Mouse (Mus musculus) C3H10T1/2 (cell line): ENCODE measurements around the gene Rab27a. TPM values are rescaled to one million over a fixed set of nuclear protein-coding genes. Genes with fewer than 3 reads are reported as not detected.

ENCODE experiments used
- polyA plus RNA-seq, 2 experiments: library from polyadenylated mRNA; unstranded; fragments of >200 nt; fragmentation: generic; extraction: Trizol; gene quantifications; one replicate each; pipeline ENCODE4 v1.2.1; 2012; ENCODE audit warnings: missing spikeins in 2 of 2

Rab27a gene
- polyA plus RNA-seq, result under 1 TPM in 1 of 2 experiments, not detected in 1; 0.02 TPM

GRCm38 (mm10) chr9:73044146-73045079 lies at the start of gene Rab27a:
Gene Rab27a (plus strand): TSS chr9:73044854.

GRCm38 (mm10) chr9:73040080-73040479 lies 4.6 kb upstream of the Rab27a start, which contains the start of gene Pigb:
Gene Pigb (minus strand): TSS chr9:73040378.

GRCm38 (mm10) chr9:73101536-73101935 lies 56.9 kb downstream of the Rab27a start, which contains the start of gene Khdc3:
Gene Khdc3 (plus strand): TSS chr9:73101836.

GRCm38 (mm10) chr9:73102181-73102580 lies 57.5 kb downstream of the Rab27a start, which contains the start of gene Gm20509:
Gene Gm20509 (plus strand): TSS chr9:73102470.

GRCm38 (mm10) chr9:73112919-73113906 lies 68.6 kb downstream of the Rab27a start, which contains the start of gene Rsl24d1:
Gene Rsl24d1 (plus strand): TSS chr9:73113426.

Other genes starting within 250 kb of the Rab27a start
- gene Prtg, start 238.0 kb upstream of the Rab27a start, polyA plus RNA-seq, result under 1 TPM; 0.07 to 0.44 TPM
- 1 to 10 TPM in 1 of 2 experiments, under 1 TPM in 1; 0.26 to 3.9 TPM for gene Pygo1, start 119.2 kb upstream of the Rab27a start, polyA plus RNA-seq
- under 1 TPM in 1 of 2 experiments, not detected in 1; 0.44 TPM for gene Dyx1c1, start 86.1 kb upstream of the Rab27a start, polyA plus RNA-seq
- gene Gm44503, start 86.0 kb upstream of the Rab27a start, polyA plus RNA-seq, result under 1 TPM in 1 of 2 experiments, not detected in 1; 0.02 TPM
- 10 to 100 TPM in 1 of 2 experiments, under 1 TPM in 1; 0.98 to 11.3 TPM for gene Ccpg1os, start 59.5 kb upstream of the Rab27a start, polyA plus RNA-seq
- gene Ccpg1, start 59.4 kb upstream of the Rab27a start, polyA plus RNA-seq, result 10 to 100 TPM in 1 of 2 experiments, under 1 TPM in 1; 0.97 to 10.6 TPM
- 1 to 10 TPM; 1.7 to 7.0 TPM for gene Pigb, start 4.5 kb upstream of the Rab27a start, polyA plus RNA-seq
- gene Khdc3, start 57.0 kb downstream of the Rab27a start, polyA plus RNA-seq, result not detected
- not detected for gene Gm20509, start 57.6 kb downstream of the Rab27a start, polyA plus RNA-seq
- gene Rsl24d1, start 68.6 kb downstream of the Rab27a start, polyA plus RNA-seq, result 10 to 100 TPM; 13.1 to 41.0 TPM